In genomic region chr10:120748156-120748555, GRCm38 (mm10) we compare ENCODE assay signal across 11 mouse cellular contexts.
"Had no signal": no experiment of that assay in that cellular context is flagged by ENCODE, and none has a peak within 500 bp of the region (broad histone marks: within the 10 kb centered on the region; RNA-seq: fewer than 3 reads in every experiment).

No protein-coding gene starts in this region.

- DNase-seq: liver, postnatal 0 days; lung, adult 2 months; lung, postnatal 14 days; lung, postnatal 36 days; midbrain, embryonic 14.5 days; retina, postnatal 1 day; right cerebral cortex, adult 18-20 months; right cerebral cortex, postnatal 14 days; thymus, adult 2 months; thymus, postnatal 25 days; thymus, postnatal 4 days had no signal
